Mouse (Mus musculus) forelimb bud, embryonic 11.5 days (tissue): Measurements from ENCODE around the gene Il18bp.

Experiments used
- DNase-seq: peaks from one replicate; pipeline ENCODE4 v3.0.0-alpha.2; 2012; ENCODE audit warnings: low read depth, low spot score

Il18bp gene

GRCm38 (mm10) chr7:102006520-102006919, 12.0 kb downstream of the Il18bp start:
- DNase-seq: no peak

- DNase-seq: no peak
Observed at GRCm38 (mm10) chr7:102000921-102001630, 17.4 kb downstream of the Il18bp start.

GRCm38 (mm10) chr7:102000296-102000695, 18.2 kb downstream of the Il18bp start:
- DNase-seq: no peak

- no peak for DNase-seq
Observed at GRCm38 (mm10) chr7:101999461-102000151, 18.9 kb downstream of the Il18bp start.

GRCm38 (mm10) chr7:101998194-101998927, 20.1 kb downstream of the Il18bp start:
- DNase-seq: peak; percentile 66

GRCm38 (mm10) chr7:101994241-101994640, 24.2 kb downstream of the Il18bp start:
- no peak for DNase-seq

GRCm38 (mm10) chr7:101985081-101985480, 33.4 kb downstream of the Il18bp start:
- no peak for DNase-seq

GRCm38 (mm10) chr7:101982735-101983134, 35.8 kb downstream of the Il18bp start:
- DNase-seq: no peak

GRCm38 (mm10) chr7:101974505-101974904, 44.0 kb downstream of the Il18bp start:
- no peak for DNase-seq

- peak; percentile 70 for DNase-seq
Observed at GRCm38 (mm10) chr7:101973730-101974129, 44.8 kb downstream of the Il18bp start.

GRCm38 (mm10) chr7:101971721-101972120, 46.8 kb downstream of the Il18bp start:
- no peak for DNase-seq

- peak; percentile 50 for DNase-seq
Observed at GRCm38 (mm10) chr7:101970821-101971461, 47.5 kb downstream of the Il18bp start.

- peak; percentile 88 for DNase-seq
Observed at GRCm38 (mm10) chr7:101970429-101970775, 48.1 kb downstream of the Il18bp start.

- peak; percentile 78 for DNase-seq
Observed at GRCm38 (mm10) chr7:101969694-101970428, 48.6 kb downstream of the Il18bp start.

GRCm38 (mm10) chr7:101968751-101969150, 49.7 kb downstream of the Il18bp start:
- DNase-seq: no peak

GRCm38 (mm10) chr7:101967256-101967655, 51.2 kb downstream of the Il18bp start:
- DNase-seq: no peak

- DNase-seq: no peak
Observed at GRCm38 (mm10) chr7:101965606-101966005, 52.9 kb downstream of the Il18bp start.
